Mouse (Mus musculus): ENCODE measurements around the gene Mbd4.
A peak's percentile ranks its signal among the peaks of the same experiment; 100 is the strongest.

Mbd4 gene

DNA sequence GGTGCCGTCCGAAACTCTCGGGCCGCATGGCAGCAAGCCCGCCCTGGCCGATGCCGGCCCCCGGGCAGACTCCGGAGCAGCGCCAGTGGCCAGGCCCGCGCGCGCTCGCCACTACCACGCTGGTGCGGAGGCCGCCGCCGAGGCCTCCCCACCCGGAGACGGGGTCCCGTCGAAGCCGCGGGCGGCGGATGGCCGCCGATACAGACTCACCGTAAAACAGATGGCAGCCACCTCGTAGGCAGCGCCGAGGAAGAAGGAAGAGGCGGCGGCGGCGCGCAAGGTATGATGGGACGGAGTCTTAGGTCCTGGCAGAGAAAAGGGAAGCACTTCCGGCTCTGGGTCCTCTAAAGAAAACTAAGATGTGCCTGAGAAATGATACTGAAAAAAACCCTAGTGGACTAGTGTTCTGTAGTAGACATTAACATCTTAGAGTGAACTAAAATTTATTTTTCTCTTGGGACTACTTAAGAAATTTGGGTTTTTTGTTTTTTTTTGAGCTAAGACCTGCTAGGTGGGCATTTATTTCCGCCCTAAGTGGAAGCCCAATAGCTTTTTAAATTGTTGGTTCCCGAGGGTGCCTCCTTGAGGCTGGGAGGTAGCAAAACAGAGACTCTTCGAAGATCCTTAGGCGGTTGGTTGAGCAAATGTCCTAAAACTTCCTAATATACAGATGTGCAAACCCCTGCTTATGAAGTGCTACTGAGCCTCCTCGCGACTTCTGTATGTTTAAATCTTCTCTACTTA is 44.5 kb downstream of the Mbd4 start, which contains the start of gene Rpl32:
TSS of gene Rpl32 (minus strand) at position 260 of the 744 bp plus-strand sequence.
- DNase-seq (ENCODE audit: low read depth), result peak; percentile 89

DNA sequence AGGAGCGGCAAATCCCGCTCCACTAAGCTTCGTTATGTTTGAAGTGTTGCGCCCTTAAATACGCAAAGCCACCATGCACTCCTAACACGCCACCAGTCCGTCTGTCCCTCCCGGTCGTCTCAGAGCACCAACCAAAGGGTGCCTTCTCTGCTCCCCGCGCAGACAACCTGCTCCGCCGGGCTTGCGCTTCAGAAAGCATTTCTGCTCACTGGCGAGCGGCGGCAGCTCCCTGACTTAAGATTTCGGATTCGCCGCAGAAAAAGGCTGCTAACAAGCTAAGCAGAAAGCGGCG is 45.0 kb downstream of the Mbd4 start:
- DNase-seq (ENCODE audit: low read depth), result no peak

DNA sequence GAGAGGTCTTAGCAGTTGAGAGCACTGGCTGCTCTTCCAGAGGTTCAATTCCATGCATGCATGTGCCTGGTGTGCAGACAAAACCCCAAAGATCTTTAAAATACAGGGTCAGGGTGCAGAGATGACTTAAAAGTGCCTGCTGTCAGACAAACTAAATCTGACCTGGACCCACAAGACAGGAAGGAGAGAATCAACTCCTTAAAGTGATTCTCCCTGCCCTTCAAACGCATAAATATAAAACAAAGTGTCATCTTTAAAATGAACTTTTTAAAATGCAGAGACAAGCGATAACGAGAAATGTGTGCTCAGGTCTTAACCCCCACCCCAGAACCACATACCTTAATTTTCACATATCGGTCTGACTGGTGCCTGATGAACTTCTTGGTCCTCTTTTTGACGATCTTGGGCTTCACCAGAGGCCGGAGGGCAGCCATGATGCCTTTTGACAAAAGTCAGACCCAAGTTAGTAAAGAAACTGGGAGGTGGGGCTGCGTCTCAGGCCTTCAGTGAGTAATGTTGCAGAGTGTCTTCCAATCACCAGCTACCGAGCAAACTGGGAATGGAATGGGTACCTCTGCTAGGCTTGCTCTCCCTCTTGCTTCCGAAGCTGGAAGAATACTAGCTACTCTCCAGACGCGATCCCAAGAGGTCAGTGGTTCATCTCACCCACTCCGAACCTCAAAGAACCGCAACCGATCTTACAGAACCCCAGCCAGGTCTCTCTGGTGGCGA is 45.5 kb downstream of the Mbd4 start:
- no peak for DNase-seq (ENCODE audit: low read depth)

DNA sequence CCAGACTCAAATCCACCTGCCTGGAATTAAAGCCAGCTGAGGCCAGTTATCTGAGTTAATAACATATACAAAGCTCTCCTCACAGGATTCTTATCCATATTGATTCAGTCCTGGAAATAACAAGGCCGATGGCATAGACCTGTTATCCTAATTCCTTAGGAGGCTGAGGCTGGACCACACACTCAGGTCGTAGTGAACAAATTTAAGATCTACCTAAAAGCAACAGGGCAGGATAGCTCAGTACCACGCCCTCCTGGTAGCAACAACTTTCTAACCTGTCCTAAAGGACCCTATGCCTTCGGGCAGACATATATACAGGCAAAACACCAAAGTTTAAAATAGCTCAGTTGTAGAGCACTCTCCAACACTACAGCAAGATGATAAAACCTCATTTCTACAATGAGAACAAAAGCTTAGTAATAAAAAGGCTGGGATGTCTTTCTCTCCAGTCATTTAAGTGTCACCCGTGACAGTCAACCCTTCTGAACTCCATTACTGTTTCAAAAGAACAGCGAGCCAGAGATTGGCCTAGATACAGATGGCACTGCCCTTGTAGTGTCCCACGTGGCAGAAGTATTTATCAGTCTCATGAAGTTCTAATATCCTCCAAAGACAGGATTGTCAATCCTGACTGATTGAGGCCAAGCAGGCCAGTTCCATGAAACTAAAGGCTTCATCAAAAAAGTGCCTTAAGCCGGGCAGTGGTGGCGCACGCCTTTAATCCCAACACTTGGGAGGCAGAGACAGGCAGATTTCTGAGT is 48.6 kb downstream of the Mbd4 start:
- no peak for DNase-seq (ENCODE audit: low read depth)

DNA sequence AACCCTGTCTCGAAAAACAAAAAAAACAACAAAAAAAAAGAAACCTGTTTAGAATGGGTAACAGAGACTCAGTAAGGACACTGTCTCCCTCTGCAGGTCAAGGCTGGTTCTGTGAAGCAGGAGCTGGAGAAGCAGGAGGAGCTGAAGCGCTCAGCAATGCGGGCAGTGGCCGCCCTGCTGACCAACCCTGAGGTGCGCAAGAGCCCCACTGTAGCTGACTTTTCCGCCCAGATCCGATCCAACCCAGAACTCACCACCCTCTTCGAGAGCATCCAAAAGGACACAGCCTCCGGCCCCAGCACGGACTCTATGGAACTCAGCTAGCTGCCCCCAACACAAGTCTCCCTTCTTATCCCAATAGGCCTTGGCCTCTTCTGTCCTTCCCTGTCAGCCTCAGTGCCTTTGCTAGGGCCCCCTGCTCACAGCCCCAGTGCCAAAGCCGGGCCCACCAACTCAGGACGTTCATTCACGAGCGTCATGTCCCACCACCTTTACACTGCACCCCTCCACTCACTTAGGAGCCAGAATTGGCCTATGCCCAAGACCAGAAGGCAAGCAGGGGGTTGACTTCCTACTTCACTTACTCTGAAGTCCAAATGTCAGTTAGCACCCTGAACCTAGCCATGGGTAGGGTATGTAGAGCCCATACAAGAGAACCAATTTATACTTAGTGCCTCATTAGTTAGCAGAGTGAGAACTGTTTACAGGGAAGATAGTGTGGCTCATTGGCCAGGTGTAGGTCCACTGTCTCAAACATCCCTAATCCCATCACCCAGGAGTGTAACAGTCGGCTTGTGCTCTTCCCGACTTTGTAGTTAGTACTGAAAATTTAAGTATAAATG is 49.4 kb downstream of the Mbd4 start:
- peak; percentile 63 for DNase-seq (ENCODE audit: low read depth)

DNA sequence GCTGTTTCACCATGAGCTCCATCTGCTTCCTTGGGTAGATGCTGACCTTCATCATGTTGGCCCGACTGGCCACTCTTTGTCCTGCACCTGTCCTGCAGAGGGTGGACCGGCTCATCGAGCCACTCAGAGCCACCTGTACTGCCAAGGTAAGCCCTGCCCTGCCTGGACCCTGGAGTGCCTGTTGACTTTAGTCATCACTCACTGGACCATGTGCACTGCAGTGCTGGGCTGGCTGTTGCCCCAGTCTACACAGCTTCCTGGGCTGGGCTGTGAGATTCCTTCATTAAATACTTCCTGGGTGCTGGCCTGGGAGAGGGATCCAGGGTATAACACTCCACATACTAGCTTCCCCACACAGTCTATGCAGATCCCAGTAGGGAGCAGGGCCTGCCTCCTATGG is 51.4 kb downstream of the Mbd4 start:
- no peak for DNase-seq (ENCODE audit: low read depth)

DNA sequence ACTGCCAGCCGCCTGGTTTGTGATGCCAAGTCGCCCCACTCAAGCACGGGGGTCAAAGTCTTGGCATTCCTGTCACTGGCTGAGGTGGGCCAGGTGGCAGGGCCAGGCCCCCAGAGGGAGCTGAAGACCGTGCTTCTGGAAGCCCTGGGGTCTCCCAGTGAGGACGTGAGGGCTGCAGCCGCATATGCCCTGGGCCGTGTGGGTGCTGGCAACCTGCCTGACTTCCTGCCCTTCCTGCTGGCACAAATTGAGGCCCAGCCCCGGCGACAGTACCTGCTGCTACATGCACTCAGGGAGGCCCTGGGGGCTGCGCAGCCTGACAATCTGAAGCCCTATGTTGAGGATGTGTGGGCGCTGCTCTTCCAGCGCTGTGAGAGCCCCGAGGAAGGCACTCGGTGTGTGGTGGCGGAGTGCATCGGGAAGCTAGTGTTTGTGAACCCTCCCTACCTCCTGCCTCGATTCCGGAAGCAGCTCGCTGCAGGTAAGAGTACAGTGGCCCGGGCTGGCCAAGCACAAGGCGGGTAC is 60.4 kb downstream of the Mbd4 start:
- DNase-seq (ENCODE audit: low read depth), result no peak

DNA sequence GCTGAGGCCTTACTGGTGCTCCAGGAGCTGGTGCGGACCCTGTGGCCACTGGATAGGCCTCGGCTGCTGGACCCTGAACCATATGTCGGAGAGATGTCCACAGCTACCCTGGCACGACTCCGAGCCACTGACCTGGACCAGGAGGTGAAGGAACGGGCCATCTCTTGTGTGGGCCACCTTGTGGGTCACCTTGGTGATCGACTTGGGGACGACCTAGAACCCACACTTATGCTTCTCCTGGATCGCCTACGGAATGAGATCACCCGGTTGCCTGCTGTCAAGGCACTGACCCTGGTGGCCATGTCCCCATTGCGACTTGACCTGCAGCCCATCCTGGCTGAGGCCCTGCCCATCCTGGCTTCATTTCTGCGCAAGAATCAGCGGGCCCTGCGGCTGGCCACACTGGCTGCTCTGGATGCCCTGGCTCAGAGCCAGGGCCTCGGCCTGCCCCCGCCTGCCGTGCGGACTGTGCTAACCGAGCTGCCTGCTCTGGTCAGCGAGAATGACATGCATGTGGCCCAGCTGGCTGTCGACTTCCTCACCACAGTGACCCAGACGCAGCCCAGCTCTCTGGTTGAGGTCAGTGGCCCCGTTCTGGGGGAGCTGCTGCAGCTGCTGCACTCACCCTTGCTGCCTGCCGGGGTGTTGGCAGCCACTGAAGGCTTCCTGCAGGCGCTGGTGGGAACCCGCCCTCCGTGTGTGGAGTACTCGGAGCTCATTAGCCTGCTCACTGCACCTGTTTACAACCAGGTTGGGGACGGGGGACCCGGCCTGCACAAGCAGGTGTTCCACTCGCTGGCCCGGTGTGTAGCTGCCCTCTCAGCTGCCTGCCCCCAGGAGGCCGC is 61.1 kb downstream of the Mbd4 start:
- DNase-seq (ENCODE audit: low read depth), result no peak

DNA sequence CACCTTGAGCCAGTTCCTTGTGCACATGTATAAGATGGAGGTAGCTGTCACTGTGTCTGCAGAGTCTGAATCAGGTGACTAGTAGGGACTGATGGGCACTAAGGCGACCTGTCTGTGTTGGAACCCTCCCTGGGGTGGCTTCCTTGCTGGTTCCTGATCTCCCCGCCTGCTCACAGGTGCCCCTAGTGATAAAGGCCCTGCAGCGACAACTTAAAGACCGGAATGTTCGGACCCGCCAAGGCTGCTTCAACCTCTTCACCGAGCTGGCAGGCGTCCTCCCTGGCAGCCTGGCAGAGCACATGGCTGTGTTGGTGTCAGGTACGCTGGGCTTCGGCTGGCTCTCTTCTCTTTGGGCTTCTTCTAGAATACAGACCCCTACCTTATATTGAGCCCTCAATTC is 62.2 kb downstream of the Mbd4 start:
- no peak for DNase-seq (ENCODE audit: low read depth)
